Mouse (Mus musculus) hindbrain, embryonic 14.5 days (tissue): ENCODE results near the gene Myoz2. TPM values are rescaled to one million over a fixed set of nuclear protein-coding genes. Genes with fewer than 3 reads are reported as not detected.

ENCODE experiments used
- ATAC-seq: fragments of 200-750 bp; cut with Nextera tagmentation; 2 replicates; pipeline ENCODE4 v1.8.0; 2017; ENCODE audit warnings: moderate number of reproducible peaks, mild to moderate bottlenecking, moderate TSS enrichment, moderate library complexity; ENCODE audit not compliant: low FRiP score
- DNase-seq: peaks from one replicate; pipeline ENCODE4 v3.0.0-alpha.2; 2015; ENCODE audit warnings: low spot score
- H3K27ac ChIP-seq: fragments of 300-500 bp; sonication (generic); 2 replicates; pipeline ENCODE4 v1.5.1; 2014; ENCODE audit warnings: mild to moderate bottlenecking, moderate library complexity
- H3K27me3 ChIP-seq: fragments of 300-500 bp; sonication (generic); 2 replicates; pipeline ENCODE4 v1.6.1; 2014; ENCODE audit warnings: mild to moderate bottlenecking, low read length, mixed read lengths; ENCODE audit not compliant: control insufficient read depth, insufficient read depth
- H3K36me3 ChIP-seq: fragments of 300-500 bp; sonication (generic); replicated peaks from 2 replicates; pipeline ENCODE4 v1.6.1; 2014; ENCODE audit not compliant: control insufficient read depth, insufficient read depth
- H3K4me1 ChIP-seq: fragments of 300-500 bp; sonication (generic); replicated peaks from 2 replicates; pipeline ENCODE4 v1.6.1; 2014; ENCODE audit warnings: antibody characterized with exemption, low read length, mixed read lengths; ENCODE audit not compliant: control insufficient read depth, insufficient read depth
- H3K4me2 ChIP-seq: fragments of 300-500 bp; sonication (generic); replicated peaks from 2 replicates; pipeline ENCODE4 v1.6.1; 2014; ENCODE audit warnings: mild to moderate bottlenecking, moderate library complexity
- H3K4me3 ChIP-seq: fragments of 300-500 bp; sonication (generic); replicated peaks from 2 replicates; pipeline ENCODE4 v1.5.1; 2014; ENCODE audit warnings: mild to moderate bottlenecking, low read length
- H3K9ac ChIP-seq: fragments of 300-500 bp; sonication (generic); 2 replicates; pipeline ENCODE4 v1.6.1; 2014
- H3K9me3 ChIP-seq: fragments of 300-500 bp; sonication (generic); 2 replicates; pipeline ENCODE4 v1.6.1; 2016; ENCODE audit warnings: low read length; ENCODE audit not compliant: control insufficient read depth
- WGBS: fragments of 180-500 bp; shearing (Covaris S2); extraction: QIAGEN DNeasy Blood & Tissue Kit; methylation state at CpG from one replicate; pipeline ENCODE4 v1.1.7; 2014; 5-methylcytosine and 5-hydroxymethylcytosine counted together
- polyA plus RNA-seq: library from polyadenylated mRNA; unstranded; fragments of >200 nt; fragmentation: Nextera tagmentation; extraction: Ambion mirVana; gene quantifications from 2 replicates; pipeline ENCODE4 v1.2.1, GENCODE M21; 2014

The Myoz2 gene
- polyA plus RNA-seq, 1 experiment from 2014 or later, result not detected

- H3K9me3 ChIP-seq, result no peaks in the 10 kb centered on the region
- H3K27me3 ChIP-seq, result no peaks in the 10 kb centered on the region
- DNase-seq (no peak), ATAC-seq (no peak)
- H3K4me1 ChIP-seq, result no peaks in the 10 kb centered on the region
- no peak overlapping the region for H3K9ac ChIP-seq
- H3K4me3 ChIP-seq, result no peak overlapping the region
- no peak overlapping the region for H3K4me2 ChIP-seq
- no peaks in the 10 kb centered on the region for H3K36me3 ChIP-seq
- 80% methylated on average over 5 of the region's 5 CpGs for WGBS
- H3K27ac ChIP-seq, result no peak overlapping the region
Observed at GRCm38 (mm10) chr3:123065466-123065865, 30.7 kb upstream of the Myoz2 start.

DNA sequence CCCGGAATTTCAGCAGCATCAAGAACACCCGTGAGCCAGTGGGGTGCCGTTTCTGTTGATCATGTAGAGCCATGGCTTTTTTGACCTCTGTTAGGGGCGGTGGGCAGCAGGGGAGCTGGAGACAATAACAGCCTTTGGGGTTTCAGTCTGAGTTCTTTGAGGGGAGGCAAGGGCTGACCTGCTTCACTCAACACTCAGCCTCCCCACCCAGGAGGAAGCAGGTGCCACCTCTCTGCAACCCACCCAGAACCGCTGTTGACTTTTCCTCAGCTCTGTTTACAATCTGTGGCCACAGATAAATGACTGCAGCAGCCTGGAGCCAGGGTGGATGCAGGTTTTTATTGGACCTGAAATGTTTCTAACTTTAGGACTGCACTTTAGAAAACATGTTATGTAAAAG is 29.4 kb upstream of the Myoz2 start:
- Histone ChIP-seq H3K9me3 (no peaks in the 10 kb centered on the region), H3K4me3 (no peak overlapping the region), H3K9ac (no peak overlapping the region), H3K27ac (no peak overlapping the region), H3K4me2 (no peak overlapping the region), H3K27me3 (no peaks in the 10 kb centered on the region), H3K4me1 (no peaks in the 10 kb centered on the region), H3K36me3 (no peaks in the 10 kb centered on the region)
- 18% methylated on average over 5 of the region's 5 CpGs for WGBS
- ATAC-seq, result no peak
- DNase-seq, result no peak

- H3K9ac ChIP-seq, result no peak overlapping the region
- H3K4me3 ChIP-seq, result no peak overlapping the region
- no peak for DNase-seq
- 86% methylated on average over 2 of the region's 2 CpGs for WGBS
- H3K36me3 ChIP-seq, result no peaks in the 10 kb centered on the region
- no peaks in the 10 kb centered on the region for H3K27me3 ChIP-seq
- H3K4me2 ChIP-seq, result no peak overlapping the region
- no peak for ATAC-seq
- no peak overlapping the region for H3K27ac ChIP-seq
- no peaks in the 10 kb centered on the region for H3K4me1 ChIP-seq
- no peaks in the 10 kb centered on the region for H3K9me3 ChIP-seq
Observed at GRCm38 (mm10) chr3:123061931-123062330, 27.1 kb upstream of the Myoz2 start.

DNA sequence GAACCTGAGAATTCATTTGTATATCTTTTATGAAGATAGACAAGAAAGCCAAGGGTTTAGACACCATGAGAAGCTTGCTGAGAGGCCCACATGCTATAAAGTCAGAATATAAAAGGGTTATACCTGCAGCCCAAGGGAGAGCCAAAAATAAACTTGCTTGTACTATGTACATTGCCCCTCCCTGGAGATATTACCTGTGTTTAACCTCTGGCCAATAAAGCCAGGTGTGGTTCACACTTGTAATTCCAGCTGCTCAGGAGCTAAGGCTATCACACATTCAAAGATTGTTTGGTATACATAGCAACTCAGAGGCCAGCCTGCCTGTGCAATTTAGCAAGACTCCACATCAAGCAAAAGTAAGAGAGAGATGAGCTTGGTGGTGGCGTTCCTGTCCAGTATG is 24.0 kb upstream of the Myoz2 start:
- Histone ChIP-seq H3K4me3 (no peak overlapping the region), H3K9me3 (no peaks in the 10 kb centered on the region), H3K9ac (no peak overlapping the region), H3K4me2 (no peak overlapping the region), H3K36me3 (no peaks in the 10 kb centered on the region), H3K27ac (no peak overlapping the region), H3K4me1 (no peaks in the 10 kb centered on the region), H3K27me3 (no peaks in the 10 kb centered on the region)
- ATAC-seq (no peak), DNase-seq (no peak)
- WGBS, result 97% methylated on average over 1 of the region's 1 CpGs

- ATAC-seq (no peak), DNase-seq (no peak)
- H3K27me3 ChIP-seq, result no peaks in the 10 kb centered on the region
- no peak overlapping the region for H3K4me3 ChIP-seq
- H3K4me1 ChIP-seq, result no peaks in the 10 kb centered on the region
- no peak overlapping the region for H3K4me2 ChIP-seq
- no peaks in the 10 kb centered on the region for H3K36me3 ChIP-seq
- 71% methylated on average over 5 of the region's 5 CpGs for WGBS
- H3K9ac ChIP-seq, result no peak overlapping the region
- H3K27ac ChIP-seq, result no peak overlapping the region
- no peaks in the 10 kb centered on the region for H3K9me3 ChIP-seq
Observed at GRCm38 (mm10) chr3:123054178-123054577, 19.4 kb upstream of the Myoz2 start.

DNA sequence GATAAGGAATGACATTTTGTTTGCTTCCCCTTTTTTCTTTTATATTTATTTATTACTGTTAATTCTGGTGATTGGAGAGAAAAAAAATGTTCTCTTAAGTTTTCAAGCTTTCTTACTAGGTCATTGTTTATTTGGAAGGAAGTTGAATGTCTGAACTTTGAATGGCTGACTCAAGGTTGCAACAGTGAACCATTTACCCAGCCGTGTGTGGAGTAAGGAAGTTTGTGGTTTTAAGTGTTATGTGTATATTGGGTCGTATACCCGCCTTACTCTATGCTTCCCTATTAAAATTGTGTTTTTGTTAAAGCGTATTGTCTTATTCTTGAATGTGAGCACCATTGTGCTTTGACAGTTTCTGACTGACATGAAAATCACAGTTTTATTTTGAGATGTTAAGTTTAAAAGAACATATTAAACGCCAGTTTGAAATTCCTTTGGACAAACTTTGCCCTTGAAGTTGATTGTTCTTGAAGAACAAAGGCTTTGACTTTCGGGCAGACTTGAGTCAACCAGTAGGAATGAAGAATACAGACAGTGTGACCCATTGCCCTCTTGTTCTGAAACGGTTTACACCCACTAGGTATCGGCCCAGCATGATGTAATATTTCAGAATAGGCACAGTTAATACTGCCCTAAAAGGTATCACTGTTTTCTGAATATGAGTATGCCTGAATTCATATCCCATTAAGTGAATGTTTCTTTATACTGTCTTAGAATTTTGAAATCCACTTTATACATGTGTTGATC is 18.6 kb upstream of the Myoz2 start:
- WGBS, result 67% methylated on average over 8 of the region's 8 CpGs
- Histone ChIP-seq H3K4me2 (no peak overlapping the region), H3K4me1 (no peaks in the 10 kb centered on the region), H3K36me3 (no peaks in the 10 kb centered on the region), H3K9me3 (no peaks in the 10 kb centered on the region), H3K4me3 (no peak overlapping the region), H3K27me3 (no peaks in the 10 kb centered on the region), H3K9ac (no peak overlapping the region), H3K27ac (no peak overlapping the region)
- no peak for DNase-seq
- no peak for ATAC-seq

DNA sequence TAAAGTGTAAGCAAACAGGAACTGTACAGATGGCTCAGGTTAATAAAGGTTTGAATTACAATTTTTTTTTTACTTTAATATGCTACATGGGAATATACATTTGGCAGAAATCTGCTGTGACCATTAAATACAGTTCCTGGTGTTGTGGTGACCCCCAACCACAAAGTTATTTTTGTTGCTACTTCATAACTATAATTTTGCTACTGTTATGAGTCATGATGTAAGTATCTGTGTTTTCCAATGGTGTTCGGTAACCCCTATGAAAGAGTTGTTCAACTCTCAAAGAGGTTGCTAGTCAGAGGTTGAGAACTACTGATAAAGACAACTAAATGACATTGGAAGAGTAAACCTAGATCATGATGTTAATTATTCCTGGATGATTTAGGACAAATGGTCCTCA is 7.5 kb upstream of the Myoz2 start:
- H3K27ac ChIP-seq, result no peak overlapping the region
- H3K4me3 ChIP-seq, result no peak overlapping the region
- no peak overlapping the region for H3K9ac ChIP-seq
- no peak for ATAC-seq
- H3K36me3 ChIP-seq, result no peaks in the 10 kb centered on the region
- no peaks in the 10 kb centered on the region for H3K4me1 ChIP-seq
- H3K9me3 ChIP-seq, result no peaks in the 10 kb centered on the region
- H3K27me3 ChIP-seq, result no peaks in the 10 kb centered on the region
- 96% methylated on average over 1 of the region's 1 CpGs for WGBS
- no peak overlapping the region for H3K4me2 ChIP-seq
- DNase-seq, result no peak

DNA sequence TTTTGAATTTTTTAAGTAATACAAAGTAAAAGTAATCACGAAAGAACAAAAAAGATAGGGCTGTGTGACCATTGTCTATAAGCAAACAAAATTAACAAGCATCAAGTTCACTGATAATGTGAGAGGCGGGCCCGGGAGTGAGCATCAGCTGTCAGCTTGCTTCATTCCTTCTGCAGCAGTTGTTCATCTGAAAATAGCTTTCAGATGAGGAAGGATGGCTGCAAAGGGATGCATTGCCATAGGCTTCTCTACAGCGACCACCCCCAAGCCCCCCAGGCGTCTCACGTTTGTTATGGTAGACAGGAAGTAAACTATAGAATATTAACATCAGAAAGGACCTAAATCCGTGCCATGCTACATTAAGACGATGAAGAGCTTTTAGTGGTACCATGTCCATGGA is 1.0 kb downstream of the Myoz2 start:
- no peaks in the 10 kb centered on the region for H3K9me3 ChIP-seq
- DNase-seq (no peak), ATAC-seq (no peak)
- WGBS, result 57% methylated on average over 8 of the region's 8 CpGs
- H3K36me3 ChIP-seq, result no peaks in the 10 kb centered on the region
- H3K27ac ChIP-seq, result no peak overlapping the region
- no peak overlapping the region for H3K9ac ChIP-seq
- no peaks in the 10 kb centered on the region for H3K27me3 ChIP-seq
- H3K4me3 ChIP-seq, result no peak overlapping the region
- no peak overlapping the region for H3K4me2 ChIP-seq
- no peaks in the 10 kb centered on the region for H3K4me1 ChIP-seq

DNA sequence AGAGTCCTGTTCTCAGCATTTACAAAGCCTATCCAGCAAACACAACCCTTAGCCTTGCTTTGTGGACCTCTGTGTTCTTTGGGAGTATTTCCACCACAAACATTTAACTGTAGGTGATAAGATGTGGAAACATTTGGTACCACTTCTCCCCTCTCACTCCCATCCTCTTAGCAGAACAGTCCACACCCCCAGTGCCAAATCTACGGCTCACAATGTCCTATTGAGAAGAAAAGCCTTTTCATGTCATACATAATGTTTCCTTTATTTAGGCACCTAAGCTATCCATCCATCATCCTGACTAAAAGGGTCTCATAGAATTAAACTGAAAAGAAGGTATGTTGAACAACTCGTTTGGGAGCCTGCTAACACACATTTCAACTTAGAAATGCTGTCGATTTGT is 9.2 kb downstream of the Myoz2 start:
- Histone ChIP-seq H3K27me3 (no peaks in the 10 kb centered on the region), H3K36me3 (no peaks in the 10 kb centered on the region), H3K4me2 (no peak overlapping the region), H3K9me3 (no peaks in the 10 kb centered on the region), H3K4me3 (no peak overlapping the region), H3K27ac (no peak overlapping the region), H3K4me1 (no peaks in the 10 kb centered on the region), H3K9ac (no peak overlapping the region)
- no peak for ATAC-seq
- WGBS, result 42% methylated on average over 3 of the region's 3 CpGs
- no peak for DNase-seq
